Mouse (Mus musculus): ENCODE data around the gene Myom1.

DNA sequence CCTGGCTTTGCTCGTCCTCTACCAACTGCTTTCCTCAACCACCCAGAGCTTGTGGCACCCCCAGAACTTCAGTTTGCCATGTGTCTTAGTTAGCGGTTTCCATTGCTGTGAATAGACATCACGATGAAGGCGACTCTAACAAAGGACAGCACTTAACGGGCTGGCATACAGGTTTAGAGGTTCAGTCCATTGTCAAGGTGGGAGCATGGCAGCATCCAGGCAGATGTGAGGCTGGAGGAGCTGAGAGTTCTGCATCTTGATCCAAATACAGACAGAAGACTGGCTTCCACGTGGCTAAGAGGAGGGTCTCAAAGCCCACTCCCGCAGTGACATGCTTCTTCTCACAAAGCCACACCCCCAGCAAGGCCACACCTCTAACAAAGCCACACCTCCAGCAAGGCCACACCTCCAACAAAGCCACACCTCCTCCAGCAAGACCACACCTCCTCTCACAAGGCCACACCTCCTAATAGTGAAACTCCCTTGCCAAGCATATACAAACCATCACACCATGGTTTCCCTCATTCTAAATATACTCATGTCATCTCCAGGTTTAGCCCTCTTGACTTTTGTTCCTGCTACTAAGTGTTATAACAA, 8.3 kb downstream of the Myom1 start:
- TF ChIP-seq CTCF (IDR thresholded peaks at IDR 0.05; ENCODE audit: insufficient read depth, low read length) (no peak), POLR2A (IDR thresholded peaks at IDR 0.05; ENCODE audit: borderline replicate concordance, extremely low read depth, low read depth, low read length) (no peak)
